Mouse (Mus musculus): Measurements from ENCODE around the gene Fam110a.
"Not testable (repeated sequence)": the region's sequence is repeated elsewhere in the genome, so short reads cannot be mapped to it uniquely, and the experiment has no call there.

DNA sequence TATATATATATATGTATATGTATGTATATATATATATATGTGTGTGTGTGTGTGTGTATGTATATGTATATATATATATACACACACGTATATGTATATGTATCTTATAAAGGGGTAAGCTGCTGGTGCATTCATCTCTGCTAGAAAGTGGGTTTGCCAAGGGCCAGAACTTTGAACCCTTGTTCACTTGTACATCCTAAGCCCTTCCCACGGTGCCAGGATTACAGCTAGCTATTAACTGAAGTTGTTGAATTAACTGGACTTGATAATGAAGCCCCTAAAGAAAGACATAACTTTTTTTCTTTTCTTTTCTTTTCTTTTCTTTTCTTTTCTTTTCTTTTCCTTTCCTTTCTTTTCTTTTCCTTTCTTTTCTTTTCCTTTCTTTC lies 17.2 kb upstream of the Fam110a start:
- TF ChIP-seq CTCF, EP300 (IDR thresholded peaks at IDR 0.05; ENCODE audit: low read depth): not testable (repeated sequence)
